Mouse (Mus musculus) layer of hippocampus, adult 8-10 months (tissue): Measurements from ENCODE around the gene Atg4c. TPM values are rescaled to one million over a fixed set of nuclear protein-coding genes. Genes with fewer than 3 reads are reported as not detected.

Source experiments
- DNase-seq, 2 experiments: peaks; one replicate each; pipeline ENCODE4 v3.0.0; 2022; ENCODE audit warnings: low spot score in 2 of 2
- total RNA-seq, 4 experiments: library from RNA; stranded (reverse); gene quantifications; 2 replicates each; pipeline ENCODE4 v1.2.4; 2022

Gene Atg4c
- 10 to 100 TPM; 37.0 to 56.7 (median 41.2) TPM for total RNA-seq

GRCm38 (mm10) chr4:99193810-99194582 is at the start of gene Atg4c:
Atg4c (plus strand) TSS chr4:99193934.
- peak; percentile 76 to 80 for DNase-seq

- no peak for DNase-seq
Measured at GRCm38 (mm10) chr4:99151434-99151833, 42.3 kb upstream of the Atg4c start.

GRCm38 (mm10) chr4:99151885-99152558 is 41.7 kb upstream of the Atg4c start:
- DNase-seq, result no peak

- DNase-seq, result no peak
Measured at GRCm38 (mm10) chr4:99156641-99157307, 37.0 kb upstream of the Atg4c start.

- no peak for DNase-seq
Measured at GRCm38 (mm10) chr4:99158495-99158894, 35.2 kb upstream of the Atg4c start.

GRCm38 (mm10) chr4:99160414-99160813 is 33.3 kb upstream of the Atg4c start:
- no peak for DNase-seq

- DNase-seq, result no peak
Measured at GRCm38 (mm10) chr4:99160899-99161298, 32.8 kb upstream of the Atg4c start.

- DNase-seq, result peak in 1 of 2 experiments; percentile 9
Measured at GRCm38 (mm10) chr4:99161457-99161971, 32.2 kb upstream of the Atg4c start.

- no peak for DNase-seq
Measured at GRCm38 (mm10) chr4:99163001-99163400, 30.7 kb upstream of the Atg4c start.

GRCm38 (mm10) chr4:99163547-99163946 is 30.2 kb upstream of the Atg4c start:
- DNase-seq, result no peak

GRCm38 (mm10) chr4:99168869-99169268 is 24.9 kb upstream of the Atg4c start:
- no peak for DNase-seq

GRCm38 (mm10) chr4:99174265-99174664 is 19.5 kb upstream of the Atg4c start:
- DNase-seq, result no peak

- DNase-seq, result no peak
Measured at GRCm38 (mm10) chr4:99176841-99177240, 16.9 kb upstream of the Atg4c start.

GRCm38 (mm10) chr4:99177255-99177654 is 16.5 kb upstream of the Atg4c start:
- DNase-seq, result no peak

GRCm38 (mm10) chr4:99178851-99179250 is 14.9 kb upstream of the Atg4c start:
- DNase-seq, result no peak

- DNase-seq, result no peak
Measured at GRCm38 (mm10) chr4:99179446-99180120, 14.2 kb upstream of the Atg4c start.

- DNase-seq, result no peak
Measured at GRCm38 (mm10) chr4:99180921-99181320, 12.8 kb upstream of the Atg4c start.

GRCm38 (mm10) chr4:99181739-99182419 is 11.9 kb upstream of the Atg4c start:
- no peak for DNase-seq

GRCm38 (mm10) chr4:99182660-99183431 is 10.9 kb upstream of the Atg4c start:
- no peak for DNase-seq

GRCm38 (mm10) chr4:99184678-99185077 is 9.1 kb upstream of the Atg4c start:
- DNase-seq, result no peak
